Mouse (Mus musculus): ENCODE results near the gene Olfr1371. TPM values are rescaled to one million over a fixed set of nuclear protein-coding genes. Genes with fewer than 3 reads are reported as not detected.
A peak's percentile ranks its signal among the peaks of the same experiment; 100 is the strongest.
"Not testable (repeated sequence)": the region's sequence is repeated elsewhere in the genome, so short reads cannot be mapped to it uniquely, and the experiment has no call there.

Olfr1371 gene
- polyA plus RNA-seq, 1 experiment from 2014 or later, result not detected

- ATAC-seq (ENCODE audit: insufficient number of reproducible peaks, insufficient read depth, low FRiP score, low TSS enrichment, low read depth), result no peak
- H3K4me2 ChIP-seq, result no peak overlapping the region
- no peak overlapping the region for H3K4me3 ChIP-seq
- H3K27ac ChIP-seq, result no peak overlapping the region
- H3K27me3 ChIP-seq, result peaks cover 14% of the 10 kb centered on the region
- peaks cover 5% of the 10 kb centered on the region; the same call in 1 of the 2 replicates for H3K4me1 ChIP-seq
- no peak overlapping the region for H3K9ac ChIP-seq
- no peaks in the 10 kb centered on the region for H3K36me3 ChIP-seq
- WGBS, result 67% methylated on average over 6 of the region's 6 CpGs
- no peaks in the 10 kb centered on the region for H3K9me3 ChIP-seq
Measured at GRCm38 (mm10) chr11:52222891-52223290, 9.1 kb upstream of the Olfr1371 start.

- not testable (repeated sequence) for ATAC-seq (ENCODE audit: insufficient number of reproducible peaks, insufficient read depth, low FRiP score, low TSS enrichment, low read depth); H3K4me1 ChIP-seq; H3K27ac ChIP-seq; H3K9me3 ChIP-seq; H3K4me3 ChIP-seq; H3K36me3 ChIP-seq; H3K9ac ChIP-seq; H3K4me2 ChIP-seq
- 87% methylated on average over 6 of the region's 6 CpGs for WGBS
- H3K27me3 ChIP-seq, result peaks cover 14% of the 10 kb centered on the region
Measured at GRCm38 (mm10) chr11:52221921-52222320, 8.1 kb upstream of the Olfr1371 start.

- no peak overlapping the region for H3K9ac ChIP-seq
- peak overlapping the region; percentile 34 for H3K4me2 ChIP-seq
- no peak overlapping the region for H3K4me3 ChIP-seq
- H3K9me3 ChIP-seq, result no peaks in the 10 kb centered on the region
- WGBS, result 12% methylated on average over 4 of the region's 4 CpGs
- no peak overlapping the region for H3K27ac ChIP-seq
- H3K4me1 ChIP-seq, result peaks cover 5% of the 10 kb centered on the region; the same call in 1 of the 2 replicates
- H3K36me3 ChIP-seq, result no peaks in the 10 kb centered on the region
- H3K27me3 ChIP-seq, result peaks cover 14% of the 10 kb centered on the region
- peak; percentile 43; the same call in 1 of the 2 replicates for ATAC-seq (ENCODE audit: insufficient number of reproducible peaks, insufficient read depth, low FRiP score, low TSS enrichment, low read depth)
Measured at GRCm38 (mm10) chr11:52220282-52220681, 6.5 kb upstream of the Olfr1371 start.

- WGBS, result 78% methylated on average over 8 of the region's 8 CpGs
- not testable (repeated sequence) for H3K27me3 ChIP-seq; H3K4me1 ChIP-seq; H3K36me3 ChIP-seq; H3K27ac ChIP-seq; ATAC-seq (ENCODE audit: insufficient number of reproducible peaks, insufficient read depth, low FRiP score, low TSS enrichment, low read depth); H3K4me3 ChIP-seq; H3K9ac ChIP-seq; H3K4me2 ChIP-seq; H3K9me3 ChIP-seq
Measured at GRCm38 (mm10) chr11:52196496-52197023, 17.2 kb downstream of the Olfr1371 start.

- H3K27ac ChIP-seq; H3K36me3 ChIP-seq; H3K9ac ChIP-seq; H3K4me2 ChIP-seq; ATAC-seq (ENCODE audit: insufficient number of reproducible peaks, insufficient read depth, low FRiP score, low TSS enrichment, low read depth); H3K4me1 ChIP-seq; H3K27me3 ChIP-seq; H3K9me3 ChIP-seq; H3K4me3 ChIP-seq: not testable (repeated sequence)
- WGBS, result 87% methylated on average over 4 of the region's 4 CpGs
Measured at GRCm38 (mm10) chr11:52180651-52181050, 33.1 kb downstream of the Olfr1371 start.

- not testable (repeated sequence) for H3K9ac ChIP-seq; H3K27ac ChIP-seq; H3K4me2 ChIP-seq; H3K9me3 ChIP-seq; H3K27me3 ChIP-seq; H3K36me3 ChIP-seq; ATAC-seq (ENCODE audit: insufficient number of reproducible peaks, insufficient read depth, low FRiP score, low TSS enrichment, low read depth); H3K4me1 ChIP-seq; H3K4me3 ChIP-seq
- 90% methylated on average over 2 of the region's 3 CpGs for WGBS
Measured at GRCm38 (mm10) chr11:52179897-52180296, 33.9 kb downstream of the Olfr1371 start.

GRCm38 (mm10) chr11:52168461-52168860, 45.3 kb downstream of the Olfr1371 start:
- Histone ChIP-seq H3K9me3 (no peaks in the 10 kb centered on the region), H3K27ac (no peak overlapping the region), H3K9ac (0 out of 2 replicates have a peak overlapping the region, but pooled peaks have one; percentile 54), H3K36me3 (no peaks in the 10 kb centered on the region), H3K4me1 (peaks cover 10% of the 10 kb centered on the region; the same call in 1 of the 2 replicates), H3K4me2 (peak overlapping the region; percentile 69), H3K4me3 (peak overlapping the region; percentile 45), H3K27me3 (peaks cover 74% of the 10 kb centered on the region)
- WGBS, result 21% methylated on average over 12 of the region's 12 CpGs
- no peak for ATAC-seq (ENCODE audit: insufficient number of reproducible peaks, insufficient read depth, low FRiP score, low TSS enrichment, low read depth)

GRCm38 (mm10) chr11:52167901-52168302, 45.9 kb downstream of the Olfr1371 start:
- peaks cover 78% of the 10 kb centered on the region for H3K27me3 ChIP-seq
- not testable (repeated sequence) for H3K27ac ChIP-seq, H3K9me3 ChIP-seq, H3K4me1 ChIP-seq, H3K36me3 ChIP-seq
- ATAC-seq (ENCODE audit: insufficient number of reproducible peaks, insufficient read depth, low FRiP score, low TSS enrichment, low read depth), result 0 out of 2 replicates have a peak, but pooled peaks have one; percentile 10
- H3K4me3 ChIP-seq, result peak overlapping the region; percentile 45
- WGBS, result under 1% methylated on average over 41 of the region's 42 CpGs
- H3K4me2 ChIP-seq, result peak overlapping the region; percentile 69
- peak overlapping the region; percentile 54; the same call in 1 of the 2 replicates for H3K9ac ChIP-seq

- H3K27me3 ChIP-seq, result peaks cover 73% of the 10 kb centered on the region
- H3K36me3 ChIP-seq, result no peaks in the 10 kb centered on the region
- H3K4me3 ChIP-seq, result peak overlapping the region; percentile 13; the same call in 1 of the 2 replicates
- no peak overlapping the region for H3K9ac ChIP-seq
- 2% methylated on average over 21 of the region's 21 CpGs for WGBS
- peak overlapping the region; percentile 27; the same call in 1 of the 2 replicates for H3K4me2 ChIP-seq
- H3K4me1 ChIP-seq, result peaks cover 10% of the 10 kb centered on the region; the same call in 1 of the 2 replicates
- no peaks in the 10 kb centered on the region for H3K9me3 ChIP-seq
- ATAC-seq (ENCODE audit: insufficient number of reproducible peaks, insufficient read depth, low FRiP score, low TSS enrichment, low read depth), result no peak
- no peak overlapping the region for H3K27ac ChIP-seq
Measured at GRCm38 (mm10) chr11:52167126-52167525, 46.7 kb downstream of the Olfr1371 start.

GRCm38 (mm10) chr11:52163926-52164325, 49.9 kb downstream of the Olfr1371 start:
- Histone ChIP-seq H3K27me3 (peaks cover 49% of the 10 kb centered on the region), H3K9me3 (no peaks in the 10 kb centered on the region), H3K4me1 (peaks cover 10% of the 10 kb centered on the region; the same call in 1 of the 2 replicates), H3K27ac (no peak overlapping the region), H3K36me3 (no peaks in the 10 kb centered on the region), H3K4me3 (no peak overlapping the region), H3K4me2 (no peak overlapping the region), H3K9ac (no peak overlapping the region)
- 34% methylated on average over 10 of the region's 10 CpGs for WGBS
- no peak for ATAC-seq (ENCODE audit: insufficient number of reproducible peaks, insufficient read depth, low FRiP score, low TSS enrichment, low read depth)
